Mouse (Mus musculus): Measurements from ENCODE around the gene Pdzph1.

Pdzph1 gene

GRCm38 (mm10) chr17:58919927-58920326 lies 71.2 kb downstream of the Pdzph1 start:
- DNase-seq, result no peak

DNA sequence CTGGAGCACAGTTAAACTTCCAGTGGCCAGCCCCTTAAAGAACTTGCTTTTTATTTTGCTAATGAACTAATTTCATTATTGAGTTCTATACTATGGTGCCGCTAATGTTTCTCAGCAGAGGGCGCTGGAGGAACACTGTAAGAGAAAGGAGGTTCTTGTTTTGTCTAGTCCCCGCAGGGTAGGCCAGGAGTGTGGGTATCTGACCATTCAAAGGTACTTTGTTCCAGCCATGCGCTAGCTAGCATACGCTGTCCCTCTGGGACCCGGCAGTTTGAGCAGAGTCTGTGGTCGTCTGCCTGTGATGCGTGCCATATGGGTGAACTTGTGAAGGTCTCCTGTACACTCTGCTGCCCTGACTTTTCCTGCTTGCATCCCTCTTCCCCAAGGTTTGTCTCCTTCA lies 72.1 kb downstream of the Pdzph1 start:
- DNase-seq, result peak; percentile 14

- DNase-seq, result no peak
These were observed 72.6 kb downstream of the Pdzph1 start for GRCm38 (mm10) chr17:58918539-58918938.

GRCm38 (mm10) chr17:58911564-58911963 lies 79.6 kb downstream of the Pdzph1 start:
- no peak for DNase-seq

- DNase-seq, result peak; percentile 61
These were observed 82.0 kb downstream of the Pdzph1 start for GRCm38 (mm10) chr17:58909061-58909661.

- DNase-seq, result no peak
These were observed 85.2 kb downstream of the Pdzph1 start for GRCm38 (mm10) chr17:58906001-58906400.

GRCm38 (mm10) chr17:58891488-58892210 lies 99.5 kb downstream of the Pdzph1 start:
- no peak for DNase-seq

- no peak for DNase-seq
These were observed 101.1 kb downstream of the Pdzph1 start for GRCm38 (mm10) chr17:58889905-58890645.

DNA sequence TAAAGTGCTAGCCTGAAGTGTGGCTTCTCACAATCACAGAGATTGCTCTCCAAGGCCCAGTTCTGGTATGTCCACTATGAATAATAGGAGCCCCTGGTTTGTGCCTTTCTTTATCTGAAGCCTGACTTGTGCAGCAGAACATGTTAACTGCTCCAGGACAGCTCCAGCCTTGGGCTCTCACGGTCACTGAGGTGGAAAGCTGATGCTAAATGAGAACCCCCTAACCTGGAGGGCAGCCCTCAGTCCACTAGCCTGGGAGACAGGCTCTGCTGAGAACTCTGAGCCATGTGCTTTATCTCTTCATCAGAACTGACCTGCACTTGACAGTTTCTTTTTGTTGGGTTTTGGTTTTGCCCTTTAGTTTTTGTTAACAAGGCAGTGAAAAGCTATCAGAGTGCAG lies 106.8 kb downstream of the Pdzph1 start:
- DNase-seq, result no peak

- DNase-seq, result no peak
These were observed 117.8 kb downstream of the Pdzph1 start for GRCm38 (mm10) chr17:58873356-58873755.

- DNase-seq, result no peak
These were observed 120.4 kb downstream of the Pdzph1 start for GRCm38 (mm10) chr17:58870795-58871194.
